Mouse (Mus musculus): Measurements from ENCODE around the gene Pak2. TPM values are rescaled to one million over a fixed set of nuclear protein-coding genes. Genes with fewer than 3 reads are reported as not detected.

Gene Pak2
- polyA plus RNA-seq, 1 experiment from 2014 or later, result 38.1 TPM

- H3K9me3 ChIP-seq (replicated peaks), result no peaks in the 10 kb centered on the region
- no peak overlapping the region for H3K27ac ChIP-seq
- no peaks in the 10 kb centered on the region for H3K27me3 ChIP-seq (ENCODE audit: low read depth, poor library complexity, severe bottlenecking)
- WGBS, result 77% methylated on average over 10 of the region's 10 CpGs
- H3K4me1 ChIP-seq, result peaks cover 3% of the 10 kb centered on the region; the same call in 1 of the 2 replicates
- H3K36me3 ChIP-seq, result peaks cover 11% of the 10 kb centered on the region
- no peak overlapping the region for H3K4me3 ChIP-seq
- DNase-seq (ENCODE audit: low spot score), result no peak
Measured at GRCm38 (mm10) chr16:32008529-32009293, 70.4 kb downstream of the Pak2 start.

GRCm38 (mm10) chr16:32004731-32005130 is 74.4 kb downstream of the Pak2 start:
- Histone ChIP-seq H3K4me1 (peaks cover 26% of the 10 kb centered on the region), H3K36me3 (peaks cover 12% of the 10 kb centered on the region), H3K4me3 (no peak overlapping the region), H3K9me3 (replicated peaks) (no peaks in the 10 kb centered on the region), H3K27ac (no peak overlapping the region), H3K27me3 (ENCODE audit: low read depth, poor library complexity, severe bottlenecking) (no peaks in the 10 kb centered on the region)
- DNase-seq (ENCODE audit: low spot score), result no peak
- 97% methylated on average over 3 of the region's 3 CpGs for WGBS

GRCm38 (mm10) chr16:32002509-32003477 is 76.3 kb downstream of the Pak2 start, which contains the start of gene Senp5:
Gene Senp5, minus strand, starts transcription at chr16:32003287.
- Histone ChIP-seq H3K36me3 (peaks cover 28% of the 10 kb centered on the region), H3K27ac (peak within 1 kb of the TSS; percentile 88), H3K4me3 (peak within 1 kb of the TSS; percentile 90), H3K4me1 (peaks cover 23% of the 10 kb centered on the region), H3K9me3 (replicated peaks) (no peaks in the 10 kb centered on the region), H3K27me3 (ENCODE audit: low read depth, poor library complexity, severe bottlenecking) (no peaks in the 10 kb centered on the region)
- peak; percentile 88 for DNase-seq (ENCODE audit: low spot score)
- WGBS, result 2% methylated on average over 66 of the region's 66 CpGs

- no peak for DNase-seq (ENCODE audit: low spot score)
- H3K4me1 ChIP-seq, result peaks cover 1% of the 10 kb centered on the region; the same call in 1 of the 2 replicates
- peaks cover 76% of the 10 kb centered on the region for H3K36me3 ChIP-seq
- no peaks in the 10 kb centered on the region for H3K9me3 ChIP-seq (replicated peaks)
- WGBS, result 91% methylated on average over 5 of the region's 5 CpGs
- no peak overlapping the region for H3K27ac ChIP-seq
- no peaks in the 10 kb centered on the region for H3K27me3 ChIP-seq (ENCODE audit: low read depth, poor library complexity, severe bottlenecking)
- H3K4me3 ChIP-seq, result no peak overlapping the region
Measured at GRCm38 (mm10) chr16:31996371-31996770, 82.8 kb downstream of the Pak2 start.

GRCm38 (mm10) chr16:31993946-31994345 is 85.2 kb downstream of the Pak2 start:
- peaks cover 73% of the 10 kb centered on the region for H3K36me3 ChIP-seq
- no peak overlapping the region for H3K27ac ChIP-seq
- no peaks in the 10 kb centered on the region for H3K4me1 ChIP-seq
- H3K27me3 ChIP-seq (ENCODE audit: low read depth, poor library complexity, severe bottlenecking), result no peaks in the 10 kb centered on the region
- no peaks in the 10 kb centered on the region for H3K9me3 ChIP-seq (replicated peaks)
- no peak for DNase-seq (ENCODE audit: low spot score)
- H3K4me3 ChIP-seq, result no peak overlapping the region

- Histone ChIP-seq H3K36me3 (peaks cover 73% of the 10 kb centered on the region), H3K4me1 (no peaks in the 10 kb centered on the region), H3K4me3 (no peak overlapping the region), H3K27ac (no peak overlapping the region), H3K9me3 (replicated peaks) (no peaks in the 10 kb centered on the region), H3K27me3 (ENCODE audit: low read depth, poor library complexity, severe bottlenecking) (no peaks in the 10 kb centered on the region)
- DNase-seq (ENCODE audit: low spot score), result no peak
- 97% methylated on average over 4 of the region's 4 CpGs for WGBS
Measured at GRCm38 (mm10) chr16:31993195-31993594, 85.9 kb downstream of the Pak2 start.

GRCm38 (mm10) chr16:31992039-31992438 is 87.1 kb downstream of the Pak2 start:
- WGBS, result 33% methylated on average over 1 of the region's 1 CpGs
- Histone ChIP-seq H3K27ac (no peak overlapping the region), H3K4me1 (no peaks in the 10 kb centered on the region), H3K27me3 (ENCODE audit: low read depth, poor library complexity, severe bottlenecking) (no peaks in the 10 kb centered on the region), H3K9me3 (replicated peaks) (no peaks in the 10 kb centered on the region), H3K36me3 (peaks cover 76% of the 10 kb centered on the region), H3K4me3 (no peak overlapping the region)
- DNase-seq (ENCODE audit: low spot score), result no peak

GRCm38 (mm10) chr16:31980946-31981345 is 98.2 kb downstream of the Pak2 start:
- DNase-seq (ENCODE audit: low spot score), result no peak
- WGBS, result 86% methylated on average over 5 of the region's 5 CpGs
- Histone ChIP-seq H3K4me1 (no peaks in the 10 kb centered on the region), H3K36me3 (peaks cover 72% of the 10 kb centered on the region), H3K4me3 (no peak overlapping the region), H3K27ac (no peak overlapping the region), H3K9me3 (replicated peaks) (no peaks in the 10 kb centered on the region), H3K27me3 (ENCODE audit: low read depth, poor library complexity, severe bottlenecking) (no peaks in the 10 kb centered on the region)

- DNase-seq (ENCODE audit: low spot score), result no peak
- no peaks in the 10 kb centered on the region for H3K4me1 ChIP-seq
- H3K9me3 ChIP-seq (replicated peaks), result no peaks in the 10 kb centered on the region
- 95% methylated on average over 3 of the region's 3 CpGs for WGBS
- H3K36me3 ChIP-seq, result peaks cover 75% of the 10 kb centered on the region
- H3K27me3 ChIP-seq (ENCODE audit: low read depth, poor library complexity, severe bottlenecking), result no peaks in the 10 kb centered on the region
- no peak overlapping the region for H3K4me3 ChIP-seq
- no peak overlapping the region for H3K27ac ChIP-seq
Measured at GRCm38 (mm10) chr16:31979501-31979900, 99.6 kb downstream of the Pak2 start.

GRCm38 (mm10) chr16:31975258-31975657 is 103.9 kb downstream of the Pak2 start:
- Histone ChIP-seq H3K9me3 (replicated peaks) (no peaks in the 10 kb centered on the region), H3K36me3 (peaks cover 82% of the 10 kb centered on the region), H3K27me3 (ENCODE audit: low read depth, poor library complexity, severe bottlenecking) (no peaks in the 10 kb centered on the region), H3K4me1 (no peaks in the 10 kb centered on the region), H3K4me3 (no peak overlapping the region), H3K27ac (no peak overlapping the region)
- WGBS, result 93% methylated on average over 4 of the region's 4 CpGs
- DNase-seq (ENCODE audit: low spot score), result no peak

Measured in limb, embryonic 10.5 days (tissue).